Mouse (Mus musculus): Measurements from ENCODE around the gene Cd177.

DNA sequence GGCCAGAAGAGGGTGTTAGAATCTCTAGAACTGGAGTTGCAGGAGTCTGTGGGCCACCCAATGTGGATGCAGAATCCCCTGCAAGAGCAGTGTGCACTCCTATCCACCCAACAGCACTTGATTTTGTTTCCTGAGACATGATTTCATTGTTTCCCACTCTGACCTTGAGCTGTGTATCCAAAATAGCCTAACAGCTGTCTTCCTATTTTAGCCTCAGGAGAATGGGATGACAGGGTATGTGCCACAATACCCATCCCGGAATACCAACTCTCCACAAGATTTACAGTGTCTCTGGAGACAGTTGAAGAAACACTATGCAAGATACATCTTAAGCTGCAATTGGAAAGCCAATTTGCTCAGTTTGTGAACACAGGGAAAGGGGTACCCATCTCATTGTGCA lies 37.8 kb upstream of the Cd177 start:
- no peak for TF ChIP-seq POLR2A (IDR thresholded peaks at IDR 0.05; ENCODE audit: extremely low read depth, insufficient read depth, low read length)
- TF ChIP-seq CTCF (IDR thresholded peaks at IDR 0.05; ENCODE audit: low read depth, low read length) = no peak

Data from liver, adult 2 months (tissue).